Mouse (Mus musculus): ENCODE measurements around the gene Fam98b.

The Fam98b gene

DNA sequence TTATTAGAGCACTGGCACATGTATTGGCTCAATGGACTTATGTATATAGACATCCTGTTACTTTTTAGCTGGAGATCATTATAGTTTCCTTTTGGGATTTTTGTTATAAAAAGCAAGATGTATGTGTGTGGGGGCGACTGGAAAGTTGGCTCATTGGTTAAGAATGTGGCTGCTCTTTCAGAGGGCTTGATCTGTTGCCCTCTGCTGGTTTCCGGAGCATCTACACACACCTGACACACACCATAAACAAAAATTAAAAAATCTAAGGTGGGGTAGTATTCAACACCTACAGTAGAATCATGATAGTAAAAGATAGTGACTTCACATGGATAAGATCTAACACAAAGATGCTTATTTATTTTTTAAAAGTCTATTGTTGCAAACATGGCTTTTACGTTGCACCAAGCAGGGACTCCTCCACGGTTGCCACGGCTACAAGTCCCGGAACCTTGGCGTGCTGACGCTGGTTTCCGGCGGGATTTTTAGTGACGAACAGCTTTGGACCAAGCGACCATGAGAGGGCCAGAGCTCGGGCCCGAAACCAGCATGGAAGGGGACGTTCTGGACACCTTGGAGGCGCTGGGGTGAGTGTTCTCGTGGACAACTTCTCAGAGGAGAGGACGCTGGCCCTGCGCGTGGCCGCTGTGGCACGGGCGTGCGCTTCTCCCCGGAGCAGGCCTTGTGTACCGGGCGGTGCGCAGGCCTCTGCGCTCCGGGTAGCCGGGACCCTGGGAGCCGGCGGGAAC, at the start of gene Fam98b:
Fam98b (plus strand) TSS at position 485 of the 746 bp plus-strand sequence.
- DNase-seq (ENCODE audit: low spot score in 2 of 2), result peak; percentile 89 to 90

DNA sequence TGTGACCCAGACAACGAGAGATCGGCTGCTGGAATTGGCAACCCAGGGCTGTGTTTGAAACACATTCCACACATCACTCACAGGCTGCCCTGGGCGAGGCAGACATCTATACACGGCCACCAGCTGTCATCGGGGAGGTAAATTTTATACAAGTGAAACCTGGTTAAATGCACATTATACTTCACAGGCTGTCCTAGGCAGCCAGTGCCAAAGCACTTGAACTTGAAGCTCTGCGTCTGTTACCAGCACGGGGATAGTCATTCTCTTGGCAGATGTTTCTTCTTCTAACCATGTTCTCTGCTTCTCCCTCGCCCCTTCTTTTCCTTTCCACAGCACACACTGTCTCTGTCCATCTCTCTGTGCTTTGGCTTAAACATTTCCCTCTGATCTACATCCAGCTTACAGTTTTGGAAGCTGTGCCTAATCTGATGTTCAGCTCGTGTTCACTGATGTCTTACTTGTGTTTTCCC, 48.6 kb upstream of the Fam98b start:
- DNase-seq (ENCODE audit: low spot score in 2 of 2), result no peak

DNA sequence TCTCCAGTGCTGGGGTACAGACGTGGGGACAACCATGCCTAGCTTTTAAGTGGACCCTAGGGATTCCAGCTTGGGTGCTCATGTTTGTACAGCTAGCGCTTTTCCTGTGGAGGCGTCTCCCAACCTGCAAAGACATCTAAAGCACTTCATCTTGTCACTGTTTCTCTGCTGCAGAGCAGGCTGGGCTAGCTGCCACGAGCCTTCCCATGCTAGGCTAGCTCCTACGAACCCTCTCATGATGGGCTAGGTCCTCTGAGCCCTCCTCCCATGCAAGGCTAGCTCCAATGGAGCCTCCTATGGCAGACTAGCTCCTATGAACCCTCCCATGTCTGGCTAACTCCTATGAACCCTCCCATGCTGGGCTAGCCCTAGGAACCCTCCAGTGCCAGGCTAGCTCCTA, 46.2 kb upstream of the Fam98b start:
- DNase-seq (ENCODE audit: low spot score in 2 of 2), result no peak

DNA sequence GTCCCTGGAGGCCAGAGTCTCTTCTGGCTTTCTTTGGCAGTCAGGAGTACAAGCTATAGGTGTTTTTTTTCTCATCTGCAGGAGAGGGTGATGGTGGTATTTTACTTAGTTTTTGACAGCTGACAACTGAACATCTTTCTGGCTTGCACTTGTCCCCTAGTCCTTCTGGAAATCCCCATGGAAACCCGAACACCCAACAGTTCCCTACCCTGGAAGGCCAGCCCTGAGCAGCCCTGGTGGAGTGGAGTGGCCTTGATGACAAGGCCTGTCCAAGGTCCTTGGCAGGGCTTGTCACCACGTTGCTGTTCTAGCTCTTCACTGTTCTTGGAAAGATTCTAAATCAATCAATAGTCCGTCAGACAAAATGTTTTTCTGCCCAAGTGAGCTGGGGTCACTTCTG, 45.0 kb upstream of the Fam98b start:
- no peak for DNase-seq (ENCODE audit: low spot score in 2 of 2)

DNA sequence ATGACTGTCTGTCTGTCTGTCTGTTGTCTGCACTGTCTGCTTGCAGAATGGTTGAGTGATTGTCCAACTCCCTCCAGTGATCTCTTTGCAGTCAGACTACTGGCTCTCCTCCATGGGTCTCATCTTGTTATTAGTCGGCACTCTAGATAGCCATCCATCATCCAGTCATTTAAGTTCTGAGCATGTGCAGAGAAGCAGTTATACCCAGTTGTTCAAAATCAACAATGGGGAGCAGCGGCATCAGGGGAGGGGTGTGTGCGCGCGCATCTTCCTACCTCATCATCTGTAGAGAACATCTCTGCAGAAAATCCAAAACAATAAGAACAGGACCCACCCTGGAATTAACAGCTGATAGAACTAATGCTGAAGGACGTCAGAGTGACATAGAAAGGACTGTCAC, 44.5 kb upstream of the Fam98b start:
- DNase-seq (ENCODE audit: low spot score in 2 of 2), result no peak

DNA sequence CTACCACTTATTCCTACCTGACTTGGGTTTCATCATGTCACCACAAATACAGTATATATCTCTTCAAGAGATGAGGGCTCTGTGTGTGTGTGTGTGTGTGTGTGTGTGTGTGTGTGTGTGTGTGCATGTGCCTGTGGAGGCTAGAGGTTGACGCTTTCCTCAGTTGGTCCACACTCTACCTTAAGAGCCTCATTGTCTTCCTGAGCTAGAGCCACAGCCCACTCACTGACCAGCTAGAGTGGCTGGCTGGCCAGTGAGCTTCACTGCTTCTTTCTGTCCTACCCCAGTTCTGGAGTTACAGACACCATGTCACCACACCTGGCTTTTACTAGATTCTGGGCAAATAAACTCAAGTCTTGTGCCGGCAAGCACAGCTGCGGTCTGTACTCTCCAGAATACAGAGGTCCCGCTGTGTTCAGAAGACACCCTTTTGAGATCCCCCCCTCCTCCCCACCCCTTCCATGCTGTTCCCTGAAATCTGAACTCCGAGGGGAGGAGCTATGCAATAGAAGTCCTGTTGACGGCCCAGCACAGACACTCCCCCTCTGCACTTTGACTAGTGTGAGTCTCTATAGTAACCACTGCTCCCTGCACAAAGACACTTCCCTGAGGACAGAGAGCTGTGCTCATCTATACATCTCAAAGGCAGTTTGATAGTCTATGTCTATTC, 39.0 kb upstream of the Fam98b start:
- DNase-seq (ENCODE audit: low spot score in 2 of 2), result peak in 1 of 2 experiments; percentile 15

DNA sequence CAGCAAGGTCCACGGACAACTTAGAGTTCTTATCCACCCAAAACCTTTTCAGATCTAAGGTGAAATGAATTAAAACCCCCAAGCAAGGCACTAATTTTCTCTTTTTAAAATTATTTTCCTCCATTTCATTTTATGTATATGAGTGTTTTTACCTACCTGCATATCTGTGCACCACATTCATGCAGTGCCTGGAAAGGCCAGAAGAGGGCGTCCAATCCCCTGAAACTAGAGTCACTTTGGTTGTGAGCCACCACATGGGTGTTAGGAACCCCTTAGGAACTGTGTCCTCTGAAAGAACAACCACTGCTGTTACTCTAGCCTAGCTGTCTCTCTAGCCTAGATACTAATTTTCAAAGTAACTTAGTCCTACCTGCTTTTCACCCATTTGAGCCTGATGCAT, 33.4 kb upstream of the Fam98b start:
- DNase-seq (ENCODE audit: low spot score in 2 of 2), result no peak

DNA sequence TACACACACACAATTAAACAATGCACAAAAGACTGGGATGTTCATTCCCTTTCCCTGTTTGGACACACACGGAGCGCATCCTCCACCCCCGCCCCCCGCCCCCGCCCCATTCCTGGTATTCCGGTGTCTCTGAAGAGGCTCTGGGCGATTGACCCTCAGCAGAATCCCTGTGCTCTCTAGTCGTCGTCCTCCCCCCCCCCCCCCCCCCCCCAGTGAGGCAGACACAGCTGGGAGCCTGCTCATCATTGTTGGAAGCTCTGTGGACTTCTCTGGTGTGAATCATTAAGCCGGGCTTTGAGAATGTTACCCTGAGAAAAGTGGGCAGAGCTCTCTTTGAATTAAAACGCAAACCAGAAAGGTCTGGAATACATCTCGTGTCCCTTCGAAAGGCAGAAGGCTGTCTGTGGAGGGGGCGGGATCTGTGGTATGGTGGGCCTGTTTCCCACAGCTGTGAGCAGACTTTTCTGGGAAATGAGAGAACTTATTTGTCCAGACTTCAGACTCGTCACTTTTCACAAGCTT, 31.8 kb upstream of the Fam98b start:
- DNase-seq (ENCODE audit: low spot score in 2 of 2), result no peak

DNA sequence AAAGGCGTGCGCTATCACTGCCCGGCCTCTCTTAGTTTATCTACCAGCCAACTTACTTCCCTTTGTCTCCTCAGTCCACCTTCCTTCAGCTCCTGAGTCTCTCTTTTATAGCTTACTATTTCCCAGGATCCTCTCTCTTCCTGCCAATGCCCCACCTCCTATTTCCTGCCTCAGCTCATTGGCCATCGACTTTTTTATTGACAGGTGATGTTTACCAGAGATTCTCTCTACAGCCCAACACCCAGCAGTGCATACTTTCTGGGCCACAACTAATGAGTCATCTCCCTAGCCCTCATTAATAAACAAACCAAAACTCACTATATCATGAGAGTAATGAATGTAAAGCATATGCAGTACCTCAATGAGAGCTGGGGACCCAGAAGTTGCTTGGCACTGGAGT, 30.0 kb upstream of the Fam98b start:
- DNase-seq (ENCODE audit: low spot score in 2 of 2), result no peak

DNA sequence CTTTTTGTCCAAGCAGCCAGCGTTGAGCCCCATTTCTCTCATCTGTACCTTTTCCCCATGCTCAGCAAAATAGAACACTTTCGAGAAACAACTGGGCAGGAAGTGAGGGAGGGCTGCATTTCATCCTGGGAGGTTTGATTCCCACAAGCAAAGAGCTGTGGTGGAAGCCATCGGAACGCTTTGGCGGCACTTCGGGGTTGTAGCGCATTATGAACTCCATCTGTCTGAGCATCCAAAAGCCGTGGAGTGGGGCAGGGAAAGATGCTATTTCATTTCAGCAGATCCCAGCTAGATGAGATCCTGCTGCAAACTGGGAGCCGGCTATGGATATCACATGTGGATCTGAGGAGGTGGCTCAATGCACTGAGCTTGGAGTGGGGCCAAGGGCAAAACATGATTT, 26.9 kb upstream of the Fam98b start:
- DNase-seq (ENCODE audit: low spot score in 2 of 2), result no peak

DNA sequence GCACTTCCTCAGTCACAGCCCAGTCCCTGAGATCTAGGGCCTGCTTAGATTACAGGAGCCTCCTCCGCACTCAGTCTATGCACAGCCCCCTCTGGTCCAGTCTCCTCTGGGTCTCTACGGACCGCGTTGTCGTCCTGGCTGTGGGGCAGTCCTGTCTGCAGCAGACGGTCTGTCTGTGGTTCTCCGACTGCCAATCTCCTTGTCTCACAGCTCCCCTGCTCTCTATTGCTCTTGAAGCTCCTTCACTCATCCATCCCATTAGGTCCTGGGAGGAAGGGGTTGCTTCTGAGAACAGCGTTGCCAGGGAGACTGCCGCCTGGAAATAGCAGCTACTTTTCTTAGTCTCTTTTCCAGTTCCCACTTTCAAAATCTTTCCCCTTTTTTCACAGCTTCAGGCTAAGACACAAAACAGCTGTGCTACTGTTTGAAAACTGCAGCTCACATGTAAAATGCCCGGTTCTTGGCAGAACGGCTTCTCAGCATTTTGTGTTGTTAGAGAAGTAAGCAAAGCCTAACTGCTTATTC, 20.9 kb upstream of the Fam98b start:
- DNase-seq (ENCODE audit: low spot score in 2 of 2), result no peak

DNA sequence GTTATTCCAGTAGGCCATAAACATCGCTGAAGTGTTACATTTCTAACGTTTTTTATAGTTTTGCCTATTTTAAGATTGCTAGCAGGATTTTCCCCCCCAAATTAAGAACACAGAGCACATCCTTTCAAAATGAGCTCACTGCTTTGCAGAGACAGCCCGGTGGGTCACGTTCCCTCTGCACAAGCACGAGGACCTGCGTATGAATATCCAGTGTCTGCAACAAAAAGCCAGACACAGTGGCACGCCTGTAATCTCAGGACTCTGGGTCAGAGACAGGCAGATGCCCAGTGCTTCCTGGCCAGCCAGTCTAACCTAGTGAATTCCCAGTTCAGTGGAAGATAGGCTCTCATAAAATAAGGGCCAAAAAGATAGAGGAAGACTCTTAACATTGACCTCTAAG, 19.3 kb upstream of the Fam98b start:
- DNase-seq (ENCODE audit: low spot score in 2 of 2), result no peak

DNA sequence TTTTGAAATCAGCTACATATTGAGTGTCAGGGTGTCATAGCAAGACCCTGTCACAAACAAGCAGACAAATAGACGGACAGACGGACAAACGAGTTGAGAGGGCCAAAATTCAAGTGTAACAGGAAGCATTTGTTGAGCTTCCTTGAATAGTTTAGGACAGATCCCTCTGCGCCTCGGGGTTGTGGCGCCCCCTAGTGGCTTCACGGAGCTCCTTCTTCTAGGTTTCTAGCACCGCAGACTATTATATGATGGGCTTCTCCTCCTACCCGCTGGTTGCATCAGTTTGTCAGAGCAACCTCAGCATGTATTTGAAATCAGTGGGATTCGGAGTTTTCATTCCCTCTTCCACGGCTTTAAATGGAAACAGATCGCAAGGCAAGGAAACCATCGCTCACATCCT, 18.3 kb upstream of the Fam98b start:
- peak; percentile 57 to 82 for DNase-seq (ENCODE audit: low spot score in 2 of 2)

DNA sequence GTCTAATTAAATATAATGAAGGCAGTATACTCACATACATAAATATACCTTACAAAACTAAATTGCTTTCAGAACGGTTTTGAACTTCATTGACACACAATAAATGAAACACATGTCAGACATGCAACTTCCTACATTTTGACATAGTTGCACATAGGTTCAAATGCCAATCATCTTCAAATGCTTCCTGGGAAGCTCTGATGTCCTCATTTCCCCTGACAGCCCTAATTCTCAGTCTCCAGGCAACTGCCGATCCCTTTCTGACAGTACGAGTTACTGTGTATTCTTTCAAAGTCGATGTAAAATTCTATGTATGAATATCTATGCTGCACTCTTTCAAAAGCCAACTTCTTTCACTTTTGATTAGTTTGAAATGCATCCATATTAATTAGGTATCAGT, 7.6 kb upstream of the Fam98b start:
- no peak for DNase-seq (ENCODE audit: low spot score in 2 of 2)

DNA sequence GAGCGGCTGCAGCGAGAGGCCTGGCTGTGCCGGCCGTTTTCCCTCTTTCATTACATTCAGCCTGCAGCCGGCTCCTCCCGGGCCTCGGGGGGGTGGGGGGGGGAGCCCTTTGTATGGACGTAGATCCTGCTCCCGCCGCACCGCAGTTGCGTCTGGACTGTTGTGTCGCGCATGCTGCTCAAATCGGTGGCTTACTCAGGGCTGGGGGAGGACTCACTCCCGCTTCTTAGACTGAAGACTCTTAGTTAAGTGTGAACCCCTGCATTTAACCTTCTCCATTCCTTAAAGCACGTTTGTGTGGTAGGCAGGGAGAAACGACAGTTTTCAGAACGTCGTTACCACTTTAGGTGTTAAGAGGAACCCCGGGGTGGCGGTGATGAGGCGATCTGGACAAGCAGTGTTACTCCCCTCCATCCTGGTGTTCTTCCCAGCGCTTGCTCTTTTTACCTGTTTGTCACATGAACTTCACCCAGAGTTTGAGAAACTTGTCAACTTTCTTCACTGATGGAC, 517 bp downstream of the Fam98b start:
- no peak for DNase-seq (ENCODE audit: low spot score in 2 of 2)

DNA sequence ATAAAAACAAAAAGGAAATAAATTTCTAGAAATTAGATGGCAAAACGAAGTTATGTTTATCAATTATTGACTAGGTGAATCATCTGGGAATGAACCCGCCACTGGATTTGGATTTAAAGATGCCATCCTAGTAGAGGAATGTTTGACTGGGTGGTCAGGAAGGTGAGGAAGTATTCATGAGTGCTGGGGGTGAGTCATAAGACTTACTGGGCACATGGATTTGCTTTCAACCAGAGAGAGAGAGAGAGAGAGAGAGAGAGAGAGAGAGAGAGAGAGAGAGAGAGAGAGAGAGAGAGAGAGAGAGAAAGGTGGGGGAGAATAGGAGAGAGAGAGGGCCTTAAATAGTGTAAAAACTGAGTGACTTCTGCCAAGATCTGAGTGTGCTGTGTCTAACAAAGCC, 5.9 kb downstream of the Fam98b start:
- DNase-seq (ENCODE audit: low spot score in 2 of 2), result no peak

DNA sequence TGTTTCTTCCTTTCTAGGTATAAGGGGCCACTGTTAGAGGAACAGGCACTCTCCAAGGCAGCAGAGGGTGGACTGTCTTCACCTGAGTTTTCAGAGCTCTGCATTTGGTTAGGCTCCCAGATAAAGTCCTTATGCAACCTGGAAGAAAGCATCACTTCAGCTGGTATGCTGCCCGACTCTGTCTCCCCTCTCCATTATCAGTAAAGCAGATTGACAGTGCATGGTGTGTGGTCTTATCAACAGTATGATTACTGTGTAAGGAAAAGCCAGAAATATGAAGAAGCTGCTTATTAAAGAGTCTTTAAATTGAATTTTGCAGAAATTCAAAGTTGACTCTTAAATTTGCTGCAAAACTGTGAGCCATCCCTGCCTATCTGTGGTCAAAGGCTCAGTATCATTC, 8.1 kb downstream of the Fam98b start:
- DNase-seq (ENCODE audit: low spot score in 2 of 2), result no peak

DNA sequence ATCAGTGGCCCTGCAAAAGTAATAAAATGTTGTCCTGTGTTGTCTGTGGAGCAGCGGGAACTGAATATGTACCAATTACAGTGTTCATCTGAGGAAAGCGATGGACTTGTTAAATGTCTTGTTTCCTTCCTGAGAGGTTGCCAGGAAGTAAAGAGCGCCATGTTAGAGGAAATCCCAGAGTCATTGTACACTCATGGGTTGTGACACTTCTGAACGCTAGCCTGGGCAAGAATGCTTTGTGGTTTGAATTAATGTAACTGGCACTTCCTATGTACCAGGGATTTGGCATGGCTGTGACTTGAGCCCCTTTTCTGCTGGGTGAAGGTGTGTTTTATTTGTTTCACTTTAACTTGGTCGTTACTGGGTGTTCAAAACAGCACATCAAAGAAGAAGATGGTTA, 12.6 kb downstream of the Fam98b start:
- DNase-seq (ENCODE audit: low spot score in 2 of 2), result no peak

DNA sequence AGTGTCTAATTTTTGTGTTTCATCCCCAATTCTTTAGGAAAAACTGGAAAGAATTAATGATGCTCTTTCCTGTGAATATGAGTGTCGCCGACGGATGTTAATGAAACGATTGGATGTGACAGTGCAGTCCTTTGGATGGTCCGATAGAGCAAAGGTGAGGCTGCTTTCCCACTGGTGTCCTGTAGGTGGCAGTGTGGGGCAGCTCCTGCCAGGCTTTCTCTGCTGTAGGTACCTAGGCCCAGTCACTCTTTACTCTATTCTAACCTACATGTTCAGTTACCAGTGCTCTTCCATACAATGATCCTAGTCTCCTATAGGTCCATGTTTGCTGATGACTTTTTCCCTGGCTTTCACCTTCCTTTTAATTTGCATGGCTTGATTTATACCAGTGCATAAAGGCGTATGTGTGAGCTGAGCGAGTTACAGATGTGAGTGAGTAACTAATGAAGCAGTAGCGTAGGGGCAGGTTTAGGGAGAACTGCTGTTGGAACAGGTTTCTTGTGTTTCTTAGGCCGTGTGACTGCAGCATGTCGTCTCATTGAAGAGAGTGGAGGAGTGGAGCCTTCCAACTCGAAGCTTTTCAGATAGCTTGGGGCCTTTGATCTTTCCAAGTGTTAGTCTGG, 14.4 kb downstream of the Fam98b start:
- DNase-seq (ENCODE audit: low spot score in 2 of 2), result peak; percentile 35 to 59

DNA sequence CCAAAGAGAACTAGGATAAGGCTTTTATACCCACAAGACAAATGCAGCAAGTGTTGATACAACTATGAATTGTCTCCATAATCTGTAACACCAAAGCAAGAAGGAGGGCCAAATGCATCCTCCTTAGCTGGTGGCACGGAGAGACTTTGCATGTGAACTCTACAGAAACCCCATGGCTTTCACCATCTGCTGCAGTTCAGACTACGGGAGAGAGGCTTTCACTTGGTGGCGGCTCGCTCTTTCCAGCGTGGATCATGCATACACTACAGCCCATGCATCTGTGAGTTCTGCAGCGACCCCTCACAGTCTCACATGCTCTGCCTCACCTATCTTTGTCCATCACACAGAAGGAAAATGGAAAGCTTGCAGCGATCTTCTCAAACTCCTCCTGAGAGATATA, 38.8 kb downstream of the Fam98b start:
- no peak for DNase-seq (ENCODE audit: low spot score in 2 of 2)

DNA sequence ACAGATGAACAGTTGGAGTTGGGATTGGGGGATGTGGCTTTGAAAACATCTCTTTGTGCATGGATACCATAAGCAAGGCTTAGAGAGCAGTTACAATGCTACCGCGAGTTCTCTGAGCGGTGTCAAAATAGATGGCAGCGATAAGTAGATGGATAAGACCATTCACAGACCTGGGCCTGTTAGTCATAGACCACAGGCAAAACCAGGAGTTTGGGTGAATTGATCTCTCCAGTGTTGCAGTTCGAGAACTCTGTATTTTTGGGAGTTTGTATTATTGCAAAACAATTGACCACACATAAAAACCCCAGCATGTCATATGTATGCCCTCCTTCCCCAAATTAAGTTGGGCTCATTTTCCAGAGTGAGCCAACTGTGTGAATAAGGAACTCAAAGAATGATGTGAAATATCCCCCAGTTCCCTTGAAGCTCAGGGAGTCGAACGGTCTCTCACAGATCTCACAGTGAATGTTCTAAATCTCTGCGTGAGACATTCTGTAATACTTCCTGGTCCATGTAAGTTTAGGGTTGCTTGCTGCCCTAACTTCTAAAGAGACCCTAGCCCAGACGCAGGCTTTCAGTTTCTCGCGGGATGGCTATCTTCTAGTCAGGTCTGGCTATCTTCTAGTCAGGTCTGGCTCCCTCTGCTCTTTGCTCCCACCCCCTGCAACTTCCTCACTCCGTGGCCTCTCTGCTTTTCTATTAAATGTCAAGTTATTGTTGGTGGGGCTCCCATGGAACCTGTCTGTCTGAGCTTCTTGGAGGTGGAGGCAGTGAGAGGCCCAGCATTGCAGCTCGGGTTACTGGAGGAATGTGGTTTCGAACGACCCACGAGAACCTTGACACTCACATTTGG, 50.3 kb downstream of the Fam98b start:
- DNase-seq (ENCODE audit: low spot score in 2 of 2), result no peak

All from urinary bladder, postnatal 36 days (tissue).